Mouse (Mus musculus): ENCODE measurements around the gene Rassf7.
A peak's percentile ranks its signal among the peaks of the same experiment; 100 is the strongest.

DNA sequence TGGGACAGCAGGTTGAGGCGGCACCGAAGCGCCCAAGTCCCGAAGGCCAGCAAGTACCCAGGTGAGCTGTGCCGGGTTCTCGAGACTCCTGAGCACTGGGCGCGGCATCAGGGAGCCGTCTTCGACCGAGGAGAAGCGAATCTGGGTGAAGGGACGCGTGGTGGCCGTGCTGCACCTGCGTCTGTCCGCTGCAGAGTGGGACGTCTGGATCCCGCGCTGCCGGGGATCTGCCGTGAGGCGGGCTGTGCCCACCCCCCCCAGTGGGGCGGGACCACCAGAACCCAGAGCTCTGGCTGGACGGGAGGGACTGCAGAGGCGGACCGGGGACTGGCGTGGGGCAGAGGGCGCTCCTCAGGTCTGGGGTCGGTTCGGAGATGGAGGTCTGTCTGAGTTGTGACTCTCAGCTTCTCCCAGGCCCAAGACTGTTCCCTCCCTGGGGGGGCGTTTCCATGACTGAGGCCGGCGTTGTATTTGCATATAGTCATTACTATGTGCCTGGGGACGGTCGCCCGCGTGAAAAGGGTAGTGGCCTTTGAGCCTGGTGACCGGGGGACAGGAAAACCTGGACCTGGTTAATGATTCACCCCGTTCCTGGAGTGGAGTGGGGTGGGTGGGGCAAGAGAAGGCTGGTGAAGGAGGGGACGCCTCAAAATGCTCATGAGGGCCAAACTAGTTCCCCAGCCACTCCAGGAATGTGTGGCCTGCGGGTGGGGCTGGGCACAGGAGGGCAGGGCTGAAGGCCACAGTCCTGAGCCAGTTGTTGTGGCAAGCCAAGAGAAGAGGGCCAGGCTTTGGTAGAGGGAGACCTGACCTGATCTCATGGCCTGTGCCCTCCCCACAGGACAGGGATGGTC lies 447 bp downstream of the Rassf7 start:
- no peak for TF ChIP-seq CTCF (IDR thresholded peaks at IDR 0.05; ENCODE audit: borderline replicate concordance, extremely low read depth, insufficient read depth, insufficient read length)
- 0 out of 2 replicates have a peak, but pooled peaks have one; percentile 7 for TF ChIP-seq POLR2A (IDR thresholded peaks at IDR 0.05; ENCODE audit: borderline replicate concordance, extremely low read depth, insufficient read depth, insufficient read length, poor library complexity, severe bottlenecking)
